Mouse (Mus musculus) liver, embryonic 15.5 days (tissue): ENCODE results near the gene Dhx30. TPM values are rescaled to one million over a fixed set of nuclear protein-coding genes. Genes with fewer than 3 reads are reported as not detected.
"Not testable (repeated sequence)": the region's sequence is repeated elsewhere in the genome, so short reads cannot be mapped to it uniquely, and the experiment has no call there.

Experiments used
- ATAC-seq: fragments of 200-750 bp; cut with Nextera tagmentation; 2 replicates; pipeline ENCODE4 v1.8.0; 2017; ENCODE audit warnings: moderate number of reproducible peaks, mild to moderate bottlenecking, moderate library complexity; ENCODE audit not compliant: insufficient read depth
- H3K27ac ChIP-seq: fragments of 300-500 bp; sonication (generic); replicated peaks from 2 replicates; pipeline ENCODE4 v1.5.1; 2015; ENCODE audit warnings: mild to moderate bottlenecking, inconsistent platforms
- H3K27me3 ChIP-seq: fragments of 300-500 bp; sonication (generic); 2 replicates; pipeline ENCODE4 v1.6.1; 2015; ENCODE audit warnings: mild to moderate bottlenecking, inconsistent platforms
- H3K36me3 ChIP-seq: fragments of 300-500 bp; sonication (generic); replicated peaks from 2 replicates; pipeline ENCODE4 v1.6.1; 2015; ENCODE audit warnings: moderate library complexity, mild to moderate bottlenecking, inconsistent platforms
- H3K4me1 ChIP-seq: fragments of 300-500 bp; sonication (generic); replicated peaks from 2 replicates; pipeline ENCODE4 v1.6.1; 2015; ENCODE audit warnings: inconsistent platforms
- H3K4me2 ChIP-seq: fragments of 300-500 bp; sonication (generic); 2 replicates; pipeline ENCODE4 v1.6.1; 2015; ENCODE audit warnings: moderate library complexity, mild to moderate bottlenecking, inconsistent platforms
- H3K4me3 ChIP-seq: fragments of 300-500 bp; sonication (generic); replicated peaks from 2 replicates; pipeline ENCODE4 v1.5.1; 2015; ENCODE audit warnings: mild to moderate bottlenecking, inconsistent platforms
- H3K9ac ChIP-seq: fragments of 300-500 bp; sonication (generic); 2 replicates; pipeline ENCODE4 v1.6.1; 2015; ENCODE audit warnings: moderate library complexity, mild to moderate bottlenecking, inconsistent platforms
- H3K9me3 ChIP-seq: fragments of 300-500 bp; sonication (generic); replicated peaks from 2 replicates; pipeline ENCODE4 v1.6.1; 2016; ENCODE audit warnings: inconsistent platforms
- WGBS: fragments of 180-500 bp; shearing (Covaris S2); methylation state at CpG from one replicate; pipeline ENCODE4 v1.1.7; 2015; ENCODE audit warnings: mixed read lengths; ENCODE audit not compliant: insufficient replicate concordance; 5-methylcytosine and 5-hydroxymethylcytosine counted together
- polyA plus RNA-seq: library from polyadenylated mRNA; unstranded; fragments of >200 nt; fragmentation: Nextera tagmentation; extraction: Ambion mirVana; gene quantifications from 2 replicates; pipeline ENCODE4 v1.2.1, GENCODE M21; 2015

Gene Dhx30
- polyA plus RNA-seq, 1 experiment from 2014 or later, result 32.4 TPM

- 76% methylated on average over 4 of the region's 4 CpGs for WGBS
- no peak for ATAC-seq
- Histone ChIP-seq H3K4me3 (no peak overlapping the region), H3K27me3 (no peaks in the 10 kb centered on the region), H3K36me3 (peaks cover 81% of the 10 kb centered on the region), H3K4me1 (no peaks in the 10 kb centered on the region; the same call in 1 of the 2 replicates), H3K27ac (no peak overlapping the region), H3K4me2 (no peak overlapping the region), H3K9me3 (no peaks in the 10 kb centered on the region), H3K9ac (no peak overlapping the region)
Measured at GRCm38 (mm10) chr9:110094761-110095160, 22.9 kb downstream of the Dhx30 start.

GRCm38 (mm10) chr9:110093303-110093702 lies 24.3 kb downstream of the Dhx30 start:
- WGBS, result 68% methylated on average over 4 of the region's 4 CpGs

GRCm38 (mm10) chr9:110085693-110086092 lies 31.9 kb downstream of the Dhx30 start:
- Histone ChIP-seq H3K4me3 (no peak overlapping the region), H3K27me3 (no peaks in the 10 kb centered on the region), H3K4me2 (no peak overlapping the region), H3K4me1 (no peaks in the 10 kb centered on the region), H3K9ac (no peak overlapping the region), H3K27ac (no peak overlapping the region), H3K36me3 (peaks cover 85% of the 10 kb centered on the region), H3K9me3 (no peaks in the 10 kb centered on the region)
- 76% methylated on average over 8 of the region's 8 CpGs for WGBS
- ATAC-seq, result no peak

More at GRCm38 (mm10) chr9:110093303-110093702, 24.3 kb downstream of the Dhx30 start:
- Histone ChIP-seq H3K4me2 (no peak overlapping the region), H3K27me3 (no peaks in the 10 kb centered on the region), H3K9ac (no peak overlapping the region), H3K27ac (no peak overlapping the region), H3K4me3 (no peak overlapping the region), H3K9me3 (no peaks in the 10 kb centered on the region), H3K4me1 (no peaks in the 10 kb centered on the region), H3K36me3 (peaks cover 86% of the 10 kb centered on the region)
- no peak for ATAC-seq

GRCm38 (mm10) chr9:110084201-110084964 lies 33.2 kb downstream of the Dhx30 start:
- no peak overlapping the region for H3K9ac ChIP-seq
- no peak overlapping the region for H3K4me3 ChIP-seq
- no peaks in the 10 kb centered on the region for H3K27me3 ChIP-seq
- no peaks in the 10 kb centered on the region for H3K4me1 ChIP-seq
- H3K9me3 ChIP-seq, result no peaks in the 10 kb centered on the region
- ATAC-seq, result 0 out of 2 replicates have a peak, but pooled peaks have one; percentile 9
- H3K27ac ChIP-seq, result no peak overlapping the region
- WGBS, result 79% methylated on average over 25 of the region's 25 CpGs
- peaks cover 82% of the 10 kb centered on the region for H3K36me3 ChIP-seq
- H3K4me2 ChIP-seq, result no peak overlapping the region

- Histone ChIP-seq H3K4me1 (no peaks in the 10 kb centered on the region), H3K9me3 (no peaks in the 10 kb centered on the region), H3K27ac (no peak overlapping the region), H3K4me3 (no peak overlapping the region), H3K9ac (no peak overlapping the region), H3K27me3 (no peaks in the 10 kb centered on the region), H3K36me3 (peaks cover 58% of the 10 kb centered on the region), H3K4me2 (no peak overlapping the region)
- 73% methylated on average over 3 of the region's 3 CpGs for WGBS
- no peak for ATAC-seq
Measured at GRCm38 (mm10) chr9:110081066-110081465, 36.6 kb downstream of the Dhx30 start.

- H3K27me3 ChIP-seq, H3K27ac ChIP-seq, H3K9me3 ChIP-seq, H3K4me3 ChIP-seq, H3K9ac ChIP-seq, H3K4me2 ChIP-seq, H3K4me1 ChIP-seq, ATAC-seq: not testable (repeated sequence)
- peaks cover 33% of the 10 kb centered on the region; the same call in 1 of the 2 replicates for H3K36me3 ChIP-seq
- 67% methylated on average over 4 of the region's 7 CpGs for WGBS
Measured at GRCm38 (mm10) chr9:110076468-110076867, 41.2 kb downstream of the Dhx30 start.

- WGBS, result 3% methylated on average over 1 of the region's 1 CpGs
Measured at GRCm38 (mm10) chr9:110071843-110072242, 45.8 kb downstream of the Dhx30 start.

GRCm38 (mm10) chr9:110071011-110071410 lies 46.6 kb downstream of the Dhx30 start:
- Histone ChIP-seq H3K4me1 (no peaks in the 10 kb centered on the region), H3K4me3 (no peak overlapping the region), H3K9me3 (no peaks in the 10 kb centered on the region), H3K4me2 (no peak overlapping the region), H3K9ac (no peak overlapping the region), H3K36me3 (peaks cover 36% of the 10 kb centered on the region; the same call in 1 of the 2 replicates), H3K27me3 (no peaks in the 10 kb centered on the region), H3K27ac (no peak overlapping the region)
- WGBS, result 63% methylated on average over 4 of the region's 4 CpGs
- no peak for ATAC-seq

More at GRCm38 (mm10) chr9:110071843-110072242, 45.8 kb downstream of the Dhx30 start:
- Histone ChIP-seq H3K4me2 (no peak overlapping the region), H3K9me3 (no peaks in the 10 kb centered on the region), H3K4me3 (no peak overlapping the region), H3K4me1 (no peaks in the 10 kb centered on the region), H3K27me3 (no peaks in the 10 kb centered on the region), H3K27ac (no peak overlapping the region), H3K9ac (no peak overlapping the region), H3K36me3 (peaks cover 36% of the 10 kb centered on the region; the same call in 1 of the 2 replicates)
- no peak for ATAC-seq

- H3K27me3 ChIP-seq, result no peaks in the 10 kb centered on the region
- no peaks in the 10 kb centered on the region for H3K4me1 ChIP-seq
- no peak overlapping the region for H3K4me3 ChIP-seq
- no peaks in the 10 kb centered on the region for H3K9me3 ChIP-seq
- no peak overlapping the region for H3K4me2 ChIP-seq
- H3K9ac ChIP-seq, result no peak overlapping the region
- WGBS, result 79% methylated on average over 9 of the region's 9 CpGs
- peaks cover 36% of the 10 kb centered on the region; the same call in 1 of the 2 replicates for H3K36me3 ChIP-seq
- no peak overlapping the region for H3K27ac ChIP-seq
- ATAC-seq, result no peak
Measured at GRCm38 (mm10) chr9:110070358-110070757, 47.3 kb downstream of the Dhx30 start.

- no peaks in the 10 kb centered on the region for H3K27me3 ChIP-seq
- H3K9me3 ChIP-seq, result no peaks in the 10 kb centered on the region
- WGBS, result 65% methylated on average over 6 of the region's 6 CpGs
- no peak for ATAC-seq
- no peak overlapping the region for H3K9ac ChIP-seq
- peaks cover 34% of the 10 kb centered on the region for H3K36me3 ChIP-seq
- H3K4me1 ChIP-seq, result no peaks in the 10 kb centered on the region
- no peak overlapping the region for H3K4me2 ChIP-seq
- no peak overlapping the region for H3K4me3 ChIP-seq
- H3K27ac ChIP-seq, result no peak overlapping the region
Measured at GRCm38 (mm10) chr9:110068745-110069144, 48.9 kb downstream of the Dhx30 start.

GRCm38 (mm10) chr9:110064641-110065040 lies 53.0 kb downstream of the Dhx30 start:
- no peak for ATAC-seq
- no peak overlapping the region for H3K9ac ChIP-seq
- H3K4me1 ChIP-seq, result no peaks in the 10 kb centered on the region
- peaks cover 21% of the 10 kb centered on the region for H3K36me3 ChIP-seq
- H3K9me3 ChIP-seq, result no peaks in the 10 kb centered on the region
- H3K4me3 ChIP-seq, result no peak overlapping the region
- H3K4me2 ChIP-seq, result no peak overlapping the region
- H3K27ac ChIP-seq, result no peak overlapping the region
- no peaks in the 10 kb centered on the region for H3K27me3 ChIP-seq
